Mouse (Mus musculus) neural tube, embryonic 15.5 days (tissue): ENCODE measurements around the gene Naa15. TPM values are rescaled to one million over a fixed set of nuclear protein-coding genes. Genes with fewer than 3 reads are reported as not detected.

Experiments used
- ATAC-seq: fragments of 200-750 bp; cut with Nextera tagmentation; 2 replicates; pipeline ENCODE4 v1.8.0; 2017; ENCODE audit warnings: mild to moderate bottlenecking, moderate TSS enrichment, moderate library complexity; ENCODE audit not compliant: low FRiP score
- H3K27ac ChIP-seq: fragments of 300-500 bp; sonication (generic); replicated peaks from 2 replicates; pipeline ENCODE4 v1.5.1; 2015; ENCODE audit warnings: mild to moderate bottlenecking, inconsistent platforms
- H3K27me3 ChIP-seq: fragments of 300-500 bp; sonication (generic); replicated peaks from 2 replicates; pipeline ENCODE4 v1.6.1; 2015; ENCODE audit warnings: inconsistent platforms
- H3K36me3 ChIP-seq: fragments of 300-500 bp; sonication (generic); 2 replicates; pipeline ENCODE4 v1.6.1; 2015; ENCODE audit warnings: inconsistent platforms
- H3K4me1 ChIP-seq: fragments of 300-500 bp; sonication (generic); 2 replicates; pipeline ENCODE4 v1.6.1; 2015; ENCODE audit warnings: inconsistent platforms
- H3K4me2 ChIP-seq: fragments of 300-500 bp; sonication (generic); 2 replicates; pipeline ENCODE4 v1.6.1; 2015; ENCODE audit warnings: inconsistent platforms, mild to moderate bottlenecking, moderate library complexity
- H3K4me3 ChIP-seq: fragments of 300-500 bp; sonication (generic); replicated peaks from 2 replicates; pipeline ENCODE4 v1.5.1; 2015; ENCODE audit warnings: mild to moderate bottlenecking, inconsistent platforms
- H3K9ac ChIP-seq: fragments of 300-500 bp; sonication (generic); replicated peaks from 2 replicates; pipeline ENCODE4 v1.6.1; 2015; ENCODE audit warnings: mild to moderate bottlenecking, inconsistent platforms
- H3K9me3 ChIP-seq: fragments of 300-500 bp; sonication (generic); replicated peaks from 2 replicates; pipeline ENCODE4 v1.6.1; 2016; ENCODE audit warnings: inconsistent platforms
- WGBS: fragments of 180-500 bp; shearing (Covaris S2); methylation state at CpG from one replicate; pipeline ENCODE4 v1.1.7; 2015; ENCODE audit warnings: mixed read lengths; 5-methylcytosine and 5-hydroxymethylcytosine counted together
- polyA plus RNA-seq: library from polyadenylated mRNA; unstranded; fragments of >200 nt; fragmentation: Nextera tagmentation; extraction: Ambion mirVana; gene quantifications from 2 replicates; pipeline ENCODE4 v1.2.1, GENCODE M21; 2015

The Naa15 gene
- polyA plus RNA-seq, 1 experiment from 2014 or later, result 42.8 TPM

DNA sequence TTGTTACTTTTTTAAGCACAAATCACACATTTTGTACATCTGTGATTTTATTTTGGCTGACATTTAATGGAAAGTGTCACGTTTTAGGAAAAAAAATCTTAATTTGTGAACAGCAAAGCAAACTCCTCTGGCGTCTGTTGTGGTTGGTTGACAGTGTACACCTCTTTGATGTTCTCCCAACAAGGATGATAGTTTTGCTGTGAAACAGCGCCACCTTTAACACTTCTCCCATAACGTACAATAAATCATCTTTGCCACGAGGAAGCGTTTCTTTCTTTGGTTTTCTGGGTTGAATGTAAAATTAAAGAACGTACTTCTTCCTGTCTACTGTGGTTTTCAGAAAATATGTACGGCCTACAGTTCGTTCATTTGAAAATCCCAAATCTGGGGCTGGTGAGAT lies 80.7 kb downstream of the Naa15 start:
- Histone ChIP-seq H3K4me3 (no peak overlapping the region), H3K9me3 (no peaks in the 10 kb centered on the region), H3K9ac (no peak overlapping the region), H3K4me1 (no peaks in the 10 kb centered on the region), H3K27me3 (no peaks in the 10 kb centered on the region), H3K36me3 (peaks cover 20% of the 10 kb centered on the region), H3K27ac (no peak overlapping the region), H3K4me2 (no peak overlapping the region)
- no peak for ATAC-seq
- WGBS, result 94% methylated on average over 9 of the region's 9 CpGs

DNA sequence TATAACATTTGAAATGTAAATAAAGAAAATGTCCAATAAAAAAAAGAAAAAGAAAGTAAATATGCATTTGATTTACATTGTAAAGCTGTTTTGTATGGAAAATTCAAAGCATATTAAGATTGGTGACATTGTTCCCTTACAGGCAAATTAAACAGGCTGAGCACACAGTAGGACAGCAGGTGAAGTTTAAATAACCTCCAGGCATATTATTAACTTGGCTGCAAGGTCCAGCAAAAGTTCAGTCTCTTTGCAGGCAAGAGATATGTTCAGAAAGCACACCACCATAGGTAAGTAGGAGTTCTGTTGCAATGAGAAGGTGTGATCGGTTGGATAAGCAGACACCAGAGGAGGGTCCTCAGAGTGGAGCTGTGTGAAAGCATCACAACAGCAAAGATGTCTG lies 83.0 kb downstream of the Naa15 start:
- Histone ChIP-seq H3K4me3 (no peak overlapping the region), H3K27ac (no peak overlapping the region), H3K4me1 (no peaks in the 10 kb centered on the region), H3K9me3 (no peaks in the 10 kb centered on the region), H3K4me2 (no peak overlapping the region), H3K36me3 (peaks cover 20% of the 10 kb centered on the region), H3K9ac (no peak overlapping the region), H3K27me3 (no peaks in the 10 kb centered on the region)
- WGBS, result 95% methylated on average over 1 of the region's 1 CpGs
- ATAC-seq, result no peak

DNA sequence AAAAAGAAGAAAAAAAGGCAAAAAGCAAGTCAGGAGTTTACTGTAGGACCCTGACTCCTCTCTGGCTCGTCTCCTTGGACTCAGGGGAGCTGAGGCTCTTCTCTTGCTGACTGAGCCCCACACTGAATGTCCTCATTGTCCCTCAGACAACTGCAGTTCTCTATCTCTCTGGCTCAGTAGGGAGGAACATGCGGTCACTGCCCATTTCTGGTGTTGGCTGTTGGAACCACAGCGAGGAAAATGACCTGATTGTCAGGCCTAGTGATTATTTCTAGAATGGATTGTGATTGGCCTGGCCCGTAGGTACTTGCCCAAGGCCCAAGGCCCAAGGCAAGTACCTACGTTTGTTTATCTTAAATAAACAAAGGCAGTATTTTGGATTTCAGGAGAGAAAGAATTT lies 83.7 kb downstream of the Naa15 start:
- no peaks in the 10 kb centered on the region for H3K27me3 ChIP-seq
- H3K9me3 ChIP-seq, result no peaks in the 10 kb centered on the region
- WGBS, result 89% methylated on average over 5 of the region's 5 CpGs
- H3K4me3 ChIP-seq, result no peak overlapping the region
- no peak overlapping the region for H3K4me2 ChIP-seq
- H3K36me3 ChIP-seq, result peaks cover 15% of the 10 kb centered on the region
- H3K27ac ChIP-seq, result no peak overlapping the region
- H3K4me1 ChIP-seq, result no peaks in the 10 kb centered on the region
- no peak overlapping the region for H3K9ac ChIP-seq
- no peak for ATAC-seq

DNA sequence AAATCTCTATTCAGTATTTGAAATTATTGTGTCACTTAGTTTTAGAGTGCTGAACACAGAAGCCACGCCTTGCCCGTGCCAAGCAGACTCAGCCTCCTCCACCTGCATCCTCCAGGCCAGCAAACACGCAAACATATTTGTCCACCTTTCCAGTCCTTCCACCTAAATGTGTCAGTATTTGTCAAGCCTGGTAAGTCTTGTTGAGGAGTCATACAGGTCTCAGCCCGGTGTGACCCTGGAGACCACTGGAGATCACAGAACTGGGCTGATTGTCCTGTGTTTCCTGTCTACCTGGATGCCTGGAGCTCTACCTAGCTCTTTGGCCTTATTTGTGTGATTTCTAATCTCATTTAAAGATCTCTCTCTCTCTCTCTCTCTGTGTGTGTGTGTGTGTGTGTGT lies 84.9 kb downstream of the Naa15 start:
- H3K9ac ChIP-seq, result no peak overlapping the region

DNA sequence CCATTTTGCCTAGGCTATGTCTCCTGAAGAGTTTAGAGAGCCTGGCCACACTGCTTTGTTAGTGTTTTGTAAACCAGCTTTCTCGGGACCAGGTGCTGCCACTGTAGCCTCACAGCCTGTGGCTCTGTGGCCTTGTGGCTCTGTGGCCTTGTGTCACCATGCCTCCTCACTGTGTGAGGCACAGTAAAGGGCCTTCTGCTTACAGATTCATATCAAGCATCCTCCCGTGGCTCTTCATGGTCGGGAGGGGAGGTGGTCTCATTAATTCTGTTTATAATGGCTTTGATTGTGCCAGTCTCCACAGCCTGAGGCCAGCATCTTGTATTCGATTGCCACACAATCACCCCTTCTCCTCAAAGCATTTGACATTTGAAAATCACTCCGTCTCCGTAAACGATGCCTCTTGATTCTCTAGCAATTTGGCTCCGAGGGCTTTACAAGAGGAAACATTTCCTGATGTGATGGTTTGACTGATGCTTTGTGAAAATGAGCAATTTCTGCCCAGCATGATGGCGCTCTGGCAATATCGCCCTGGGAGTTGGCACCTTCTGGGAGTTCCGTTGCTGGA lies 89.5 kb downstream of the Naa15 start:
- no peaks in the 10 kb centered on the region for H3K27me3 ChIP-seq
- H3K4me3 ChIP-seq, result no peak overlapping the region
- H3K4me1 ChIP-seq, result peaks cover 11% of the 10 kb centered on the region; the same call in 1 of the 2 replicates
- H3K36me3 ChIP-seq, result no peaks in the 10 kb centered on the region
- no peak overlapping the region for H3K4me2 ChIP-seq
- no peaks in the 10 kb centered on the region for H3K9me3 ChIP-seq
- no peak overlapping the region for H3K9ac ChIP-seq
- no peak for ATAC-seq
- no peak overlapping the region for H3K27ac ChIP-seq
- 39% methylated on average over 11 of the region's 11 CpGs for WGBS

More for the DNA sequence above, 84.9 kb downstream of the Naa15 start:
- H3K4me3 ChIP-seq, result no peak overlapping the region
- ATAC-seq, result no peak
- H3K36me3 ChIP-seq, result peaks cover 9% of the 10 kb centered on the region
- no peaks in the 10 kb centered on the region for H3K27me3 ChIP-seq
- H3K4me1 ChIP-seq, result peaks cover 7% of the 10 kb centered on the region; the same call in 1 of the 2 replicates
- H3K4me2 ChIP-seq, result no peak overlapping the region
- WGBS, result 87% methylated on average over 4 of the region's 4 CpGs
- no peaks in the 10 kb centered on the region for H3K9me3 ChIP-seq
- no peak overlapping the region for H3K27ac ChIP-seq

DNA sequence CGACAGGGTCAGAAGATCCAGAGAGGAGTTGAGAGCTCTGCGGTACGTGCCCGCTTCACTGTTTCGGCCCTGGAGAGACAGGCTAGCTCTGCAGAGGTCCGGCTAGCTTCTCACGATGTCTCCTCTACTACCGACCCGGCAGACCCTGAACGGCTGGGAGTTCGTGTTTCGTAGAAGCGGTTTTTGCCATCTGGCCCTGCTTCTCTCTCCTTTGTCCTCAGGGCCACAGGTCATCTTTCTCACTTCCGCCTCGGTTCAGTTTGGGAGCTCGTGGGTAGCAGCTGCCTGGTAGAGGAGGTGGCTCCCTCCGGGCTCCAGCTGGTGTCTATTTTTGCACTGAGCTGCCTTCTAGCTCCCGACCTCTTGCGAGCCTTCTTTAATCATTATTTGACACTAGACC lies 90.5 kb downstream of the Naa15 start:
- peaks cover 11% of the 10 kb centered on the region; the same call in 1 of the 2 replicates for H3K4me1 ChIP-seq
- H3K4me2 ChIP-seq, result no peak overlapping the region
- H3K27me3 ChIP-seq, result no peaks in the 10 kb centered on the region
- H3K4me3 ChIP-seq, result no peak overlapping the region
- no peak overlapping the region for H3K27ac ChIP-seq
- ATAC-seq, result no peak
- H3K36me3 ChIP-seq, result no peaks in the 10 kb centered on the region
- no peak overlapping the region for H3K9ac ChIP-seq
- no peaks in the 10 kb centered on the region for H3K9me3 ChIP-seq
- WGBS, result 45% methylated on average over 19 of the region's 19 CpGs

DNA sequence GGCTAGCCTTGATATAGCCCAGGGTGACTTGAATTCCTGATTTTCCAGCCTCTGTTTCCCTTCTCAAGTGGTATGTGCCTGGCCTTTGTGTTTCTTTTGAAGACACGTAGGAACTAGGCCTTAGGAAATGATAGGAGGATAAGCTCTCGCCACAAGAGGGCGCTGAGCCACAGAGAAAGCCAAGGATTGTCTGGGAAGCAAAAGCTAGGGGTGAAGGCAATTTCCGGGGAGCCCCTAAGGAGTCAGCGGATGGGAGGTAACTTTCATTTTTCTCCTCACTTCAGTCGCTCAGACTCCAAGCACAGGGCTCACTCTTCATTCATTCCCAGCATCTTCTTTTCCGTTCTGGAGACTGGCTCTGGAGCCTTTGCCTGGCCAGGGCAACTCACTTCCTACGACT lies 96.0 kb downstream of the Naa15 start:
- Histone ChIP-seq H3K27ac (no peak overlapping the region), H3K4me2 (peak overlapping the region; percentile 30; the same call in 1 of the 2 replicates), H3K4me1 (no peaks in the 10 kb centered on the region), H3K4me3 (no peak overlapping the region), H3K36me3 (no peaks in the 10 kb centered on the region), H3K9ac (no peak overlapping the region), H3K27me3 (no peaks in the 10 kb centered on the region), H3K9me3 (no peaks in the 10 kb centered on the region)
- peak; percentile 57; the same call in 1 of the 2 replicates for ATAC-seq
- WGBS, result 24% methylated on average over 8 of the region's 8 CpGs

DNA sequence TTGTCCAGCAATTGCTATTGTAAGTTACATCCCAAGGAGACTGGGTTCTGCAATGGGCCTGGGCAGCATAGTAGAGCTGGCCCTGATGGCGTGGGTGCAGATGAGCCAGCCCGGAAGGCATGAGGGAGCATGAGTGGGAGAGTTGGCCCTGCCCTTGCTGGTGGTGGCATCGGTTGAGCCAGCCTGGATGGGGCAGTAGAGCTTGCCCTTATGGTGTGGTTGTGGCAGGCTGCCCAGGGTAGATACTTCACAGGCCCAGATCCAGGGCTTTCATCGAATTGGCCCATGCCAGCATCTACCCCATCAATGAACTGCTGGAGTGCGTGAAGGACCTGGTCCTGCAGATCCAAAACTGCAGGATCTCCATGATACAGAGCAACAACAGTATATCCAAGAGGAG lies 97.0 kb downstream of the Naa15 start:
- no peak overlapping the region for H3K4me3 ChIP-seq
- no peaks in the 10 kb centered on the region for H3K9me3 ChIP-seq
- no peak for ATAC-seq
- no peaks in the 10 kb centered on the region for H3K27me3 ChIP-seq
- H3K36me3 ChIP-seq, result peaks cover 2% of the 10 kb centered on the region; the same call in 1 of the 2 replicates
- no peak overlapping the region for H3K4me2 ChIP-seq
- no peaks in the 10 kb centered on the region for H3K4me1 ChIP-seq
- H3K27ac ChIP-seq, result no peak overlapping the region
- no peak overlapping the region for H3K9ac ChIP-seq
- WGBS, result 90% methylated on average over 5 of the region's 5 CpGs

DNA sequence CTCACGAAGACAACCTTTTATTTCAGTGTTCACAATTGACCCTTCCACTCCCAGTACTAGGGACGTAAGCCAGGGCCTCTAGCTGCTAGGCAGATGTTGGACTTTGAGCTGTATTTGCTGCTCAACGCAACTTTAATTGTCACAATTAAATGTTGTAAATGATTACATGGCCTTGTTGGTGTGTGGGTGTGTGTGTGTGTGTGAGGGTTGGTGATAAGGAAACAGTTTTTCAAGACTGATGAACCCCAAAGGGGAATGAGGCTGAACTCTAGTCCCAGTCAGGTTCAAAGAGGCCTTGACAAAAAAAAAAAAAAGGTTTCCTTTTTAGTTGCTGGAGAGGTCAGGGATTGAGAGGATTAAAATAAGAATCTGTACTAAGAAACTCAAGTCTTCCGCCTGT lies 102.5 kb downstream of the Naa15 start:
- 80% methylated on average over 4 of the region's 4 CpGs for WGBS

DNA sequence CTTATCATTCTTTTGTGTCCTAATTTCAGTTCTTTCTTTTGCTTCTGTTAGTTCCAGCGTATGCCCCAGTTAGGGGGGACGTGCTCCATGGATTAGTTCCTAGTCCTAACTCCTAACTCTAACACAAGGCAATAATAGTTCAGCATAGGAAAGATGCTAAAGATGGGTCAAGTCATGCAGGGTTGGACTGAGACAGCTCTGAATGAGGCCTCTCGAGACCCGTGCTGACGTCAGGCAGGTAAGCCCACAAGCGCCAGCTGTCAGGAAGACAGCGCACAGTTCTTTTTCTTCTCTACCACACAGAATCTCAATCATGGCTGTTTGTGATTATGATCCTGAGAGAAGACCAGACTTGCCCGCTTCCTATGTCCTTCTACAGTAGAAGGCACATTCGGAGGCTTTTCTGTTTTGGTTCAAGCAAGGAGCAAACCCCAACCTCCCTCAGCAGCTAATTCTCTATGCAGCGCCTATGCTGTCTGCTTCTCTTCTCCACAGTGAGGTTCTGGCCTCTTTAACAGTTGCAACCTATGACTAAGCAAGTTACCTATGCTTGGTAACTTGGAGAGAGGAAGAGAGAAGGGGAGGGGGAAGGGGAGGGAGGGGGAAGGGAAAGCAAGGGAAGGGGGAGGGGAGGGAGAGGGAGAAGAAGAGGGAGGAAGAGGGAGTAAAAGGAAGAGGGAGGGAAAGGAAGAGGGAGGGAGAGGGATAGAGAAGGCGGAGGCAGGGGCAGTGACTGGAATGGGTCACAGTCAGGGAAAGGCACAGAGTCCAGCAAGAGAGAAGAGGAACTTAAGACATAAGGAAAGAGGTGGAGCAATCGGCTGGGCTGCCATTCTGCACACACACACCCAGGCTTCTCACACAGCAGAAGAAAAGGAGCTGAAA lies 103.2 kb downstream of the Naa15 start:
- H3K36me3 ChIP-seq, result peaks cover 38% of the 10 kb centered on the region
- no peak overlapping the region for H3K4me3 ChIP-seq
- H3K9ac ChIP-seq, result no peak overlapping the region
- no peaks in the 10 kb centered on the region for H3K9me3 ChIP-seq
- H3K4me2 ChIP-seq, result no peak overlapping the region
- no peak for ATAC-seq
- 84% methylated on average over 12 of the region's 12 CpGs for WGBS
- H3K4me1 ChIP-seq, result no peaks in the 10 kb centered on the region
- H3K27ac ChIP-seq, result no peak overlapping the region
- H3K27me3 ChIP-seq, result no peaks in the 10 kb centered on the region

More for the DNA sequence above, 102.5 kb downstream of the Naa15 start:
- Histone ChIP-seq H3K27me3 (no peaks in the 10 kb centered on the region), H3K9me3 (no peaks in the 10 kb centered on the region), H3K36me3 (peaks cover 31% of the 10 kb centered on the region), H3K4me1 (no peaks in the 10 kb centered on the region), H3K4me2 (no peak overlapping the region), H3K27ac (no peak overlapping the region), H3K9ac (no peak overlapping the region), H3K4me3 (no peak overlapping the region)
- no peak for ATAC-seq

DNA sequence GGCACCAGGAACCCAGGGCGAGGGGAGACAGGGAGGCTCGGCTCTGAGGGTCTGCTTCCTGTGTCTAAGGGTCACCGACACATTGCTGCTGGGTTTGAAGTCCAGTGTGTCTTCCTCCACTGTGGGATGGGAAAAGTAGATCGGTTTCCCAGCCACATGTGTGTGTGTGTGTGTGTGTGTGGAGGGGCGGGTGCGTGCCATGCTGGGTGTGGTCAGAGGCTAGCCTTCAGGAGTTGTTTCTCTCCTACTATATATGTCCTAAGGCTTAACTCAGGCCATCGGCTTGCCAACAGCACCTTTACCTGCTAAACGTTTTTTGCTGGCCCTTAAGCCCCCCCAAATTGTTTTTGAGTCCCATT lies 103.8 kb downstream of the Naa15 start:
- no peak for ATAC-seq
- H3K36me3 ChIP-seq, result peaks cover 44% of the 10 kb centered on the region
- WGBS, result 76% methylated on average over 8 of the region's 8 CpGs

DNA sequence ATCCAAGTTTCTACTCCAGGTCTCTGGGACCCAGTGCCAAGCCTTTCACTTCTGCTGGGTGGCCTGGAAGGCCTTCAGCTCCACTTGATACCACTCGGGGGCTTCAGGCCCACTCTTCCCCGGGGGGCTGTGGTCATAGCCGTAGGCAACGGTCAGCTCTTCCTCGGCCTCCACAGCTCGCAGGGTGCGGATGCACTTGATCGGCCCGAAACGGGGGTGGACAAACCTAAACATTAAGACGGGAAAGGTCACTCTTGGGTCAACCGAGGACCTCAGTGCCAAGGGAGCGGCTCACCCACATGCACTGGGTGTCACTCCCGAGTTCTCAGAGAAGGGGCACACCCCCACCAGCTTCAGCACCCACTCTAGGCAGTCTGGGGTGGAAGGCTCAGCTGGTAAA lies 106.3 kb downstream of the Naa15 start:
- peaks cover 66% of the 10 kb centered on the region for H3K36me3 ChIP-seq
- no peaks in the 10 kb centered on the region for H3K27me3 ChIP-seq
- no peak overlapping the region for H3K9ac ChIP-seq
- no peak overlapping the region for H3K27ac ChIP-seq
- H3K4me3 ChIP-seq, result no peak overlapping the region
- H3K4me2 ChIP-seq, result no peak overlapping the region
- WGBS, result 91% methylated on average over 14 of the region's 14 CpGs
- H3K4me1 ChIP-seq, result no peaks in the 10 kb centered on the region
- ATAC-seq, result no peak
- H3K9me3 ChIP-seq, result no peaks in the 10 kb centered on the region

More for the DNA sequence above, 103.8 kb downstream of the Naa15 start:
- H3K27ac ChIP-seq, result no peak overlapping the region
- no peak overlapping the region for H3K9ac ChIP-seq
- H3K27me3 ChIP-seq, result no peaks in the 10 kb centered on the region
- no peak overlapping the region for H3K4me3 ChIP-seq
- H3K4me1 ChIP-seq, result no peaks in the 10 kb centered on the region
- H3K9me3 ChIP-seq, result no peaks in the 10 kb centered on the region
- H3K4me2 ChIP-seq, result no peak overlapping the region
